Mouse (Mus musculus) myocyte (in vitro differentiated cells): ENCODE results near the gene Mfap2. TPM values are rescaled to one million over a fixed set of nuclear protein-coding genes. Genes with fewer than 3 reads are reported as not detected.

Experiments
- H3K27me3 ChIP-seq: one replicate; pipeline ENCODE4 v1.6.1; 2011; ENCODE audit not compliant: control insufficient read depth, insufficient read depth, insufficient read length
- H3K36me3 ChIP-seq: one replicate; pipeline ENCODE4 v1.6.1; 2011; ENCODE audit not compliant: control insufficient read depth, insufficient read depth
- H3K4me2 ChIP-seq: one replicate; pipeline ENCODE4 v1.6.1; 2011; ENCODE audit warnings: low read depth, control low read depth
- H3K4me3 ChIP-seq: one replicate; pipeline ENCODE4 v1.5.1; 2011; ENCODE audit warnings: mild to moderate bottlenecking, control low read depth, moderate library complexity
- H3K79me2 ChIP-seq: one replicate; pipeline ENCODE4 v1.6.1; 2011; ENCODE audit not compliant: control insufficient read depth, insufficient read depth
- H3ac ChIP-seq: one replicate; pipeline ENCODE4 v1.6.1; 2011; ENCODE audit not compliant: control insufficient read depth, insufficient read length
- CEBPB ChIP-seq: IDR thresholded peaks from 2 replicates; pipeline ENCODE4 v1.6.1; 2011; ENCODE audit warnings: mild to moderate bottlenecking, moderate library complexity; ENCODE audit not compliant: poor library complexity, insufficient read depth, severe bottlenecking
- E2F4 ChIP-seq: IDR thresholded peaks from one replicate; pipeline ENCODE4 v1.6.1; 2011; ENCODE audit warnings: mild to moderate bottlenecking, control low read depth, moderate library complexity; ENCODE audit not compliant: insufficient read depth
- MAX ChIP-seq: IDR thresholded peaks from one replicate; pipeline ENCODE4 v1.6.1; 2011; ENCODE audit warnings: low read depth, mild to moderate bottlenecking, control low read depth
- MYOD1 ChIP-seq, 3 experiments: IDR thresholded peaks; one replicate each; pipeline ENCODE4 v1.6.1; 2011; ENCODE audit warnings: control low read depth in 2 of 3, low read depth in 2 of 3, mild to moderate bottlenecking in 2 of 3, moderate library complexity in 1 of 3; ENCODE audit not compliant: insufficient read length in 2 of 3, control insufficient read depth in 1 of 3
- MYOG ChIP-seq, 3 experiments: IDR thresholded peaks; one replicate each; pipeline ENCODE4 v1.6.1; 2011; ENCODE audit warnings: control low read depth in 2 of 3, low read depth in 2 of 3, mild to moderate bottlenecking in 2 of 3; ENCODE audit not compliant: insufficient read length in 2 of 3, control insufficient read depth in 1 of 3, insufficient read depth in 1 of 3
- POLR2A ChIP-seq: IDR thresholded peaks from one replicate; pipeline ENCODE4 v1.6.1; 2011; ENCODE audit warnings: low read depth, mild to moderate bottlenecking, control low read depth, moderate library complexity; ENCODE audit not compliant: insufficient read length
- POLR2AphosphoS2 ChIP-seq: IDR thresholded peaks from one replicate; pipeline ENCODE4 v1.6.1; 2011; ENCODE audit warnings: low read depth, control low read depth; ENCODE audit not compliant: insufficient read length
- REST ChIP-seq: IDR thresholded peaks from one replicate; pipeline ENCODE4 v1.6.1; 2011; ENCODE audit warnings: mild to moderate bottlenecking, control low read depth, moderate library complexity; ENCODE audit not compliant: insufficient read depth, insufficient read length
- SRF ChIP-seq: IDR thresholded peaks from one replicate; pipeline ENCODE4 v1.6.1; 2011; ENCODE audit warnings: low read depth; ENCODE audit not compliant: control insufficient read depth, insufficient read length
- TCF12 ChIP-seq: IDR thresholded peaks from one replicate; pipeline ENCODE4 v1.6.1; 2011; ENCODE audit warnings: mild to moderate bottlenecking, control low read depth; ENCODE audit not compliant: poor library complexity, insufficient read depth, severe bottlenecking
- TCF3 ChIP-seq: IDR thresholded peaks from one replicate; pipeline ENCODE4 v1.6.1; 2011; ENCODE audit warnings: low read depth, control low read depth; ENCODE audit not compliant: insufficient read length
- USF1 ChIP-seq: IDR thresholded peaks from one replicate; pipeline ENCODE4 v1.6.1; 2011; ENCODE audit warnings: low read depth, mild to moderate bottlenecking, control low read depth, moderate library complexity
- polyA plus RNA-seq: library from polyadenylated mRNA; unstranded; fragments of >200 nt; fragmentation: generic; extraction: Trizol; gene quantifications from one replicate; pipeline ENCODE4 v1.2.1, GENCODE M21; 2012; ENCODE audit warnings: missing spikeins

Mfap2 gene
- polyA plus RNA-seq, 1 experiment: 0.53 TPM

GRCm38 (mm10) chr4:140963941-140964597 is 46.1 kb upstream of the Mfap2 start:
- TF ChIP-seq POLR2AphosphoS2: no peak
- TF ChIP-seq MYOG (IDR thresholded peaks at IDR 0.05; ENCODE audit: control insufficient read depth in 1 of 3, insufficient read depth in 1 of 3, insufficient read length in 2 of 3, low read depth in 2 of 3): no peak
- TF ChIP-seq TCF12: no peak
- no peak for TF ChIP-seq MYOD1 (IDR thresholded peaks at IDR 0.05; ENCODE audit: control insufficient read depth in 1 of 3, insufficient read length in 2 of 3, low read depth in 2 of 3)
- no peak for TF ChIP-seq SRF
- no peak for TF ChIP-seq CEBPB
- no peak for TF ChIP-seq REST
- TF ChIP-seq USF1: no peak
- TF ChIP-seq POLR2A: no peak
- TF ChIP-seq TCF3: no peak
- TF ChIP-seq E2F4: no peak
- no peak for TF ChIP-seq MAX
- H3ac ChIP-seq: no peak overlapping the region
- H3K36me3 ChIP-seq: peaks cover 21% of the 10 kb centered on the region
- no peak overlapping the region for H3K4me3 ChIP-seq
- H3K27me3 ChIP-seq: no peaks in the 10 kb centered on the region
- no peak overlapping the region for H3K4me2 ChIP-seq
- peaks cover 46% of the 10 kb centered on the region for H3K79me2 ChIP-seq

- Histone ChIP-seq H3K27me3 (no peaks in the 10 kb centered on the region), H3K79me2 (peaks cover 46% of the 10 kb centered on the region), H3K4me3 (no peak overlapping the region), H3ac (no peak overlapping the region), H3K36me3 (peaks cover 21% of the 10 kb centered on the region), H3K4me2 (no peak overlapping the region)
- no peak for TF ChIP-seq TCF12
- no peak for TF ChIP-seq MYOD1 (IDR thresholded peaks at IDR 0.05; ENCODE audit: control insufficient read depth in 1 of 3, insufficient read length in 2 of 3, low read depth in 2 of 3)
- peak; percentile 55 for TF ChIP-seq POLR2AphosphoS2
- TF ChIP-seq MYOG (IDR thresholded peaks at IDR 0.05; ENCODE audit: control insufficient read depth in 1 of 3, insufficient read depth in 1 of 3, insufficient read length in 2 of 3, low read depth in 2 of 3): no peak
- no peak for TF ChIP-seq CEBPB
Observed at GRCm38 (mm10) chr4:140964620-140965019, 45.6 kb upstream of the Mfap2 start.

- H3K4me2 ChIP-seq: no peak overlapping the region
- H3K27me3 ChIP-seq: no peaks in the 10 kb centered on the region
- no peak overlapping the region for H3ac ChIP-seq
- peaks cover 21% of the 10 kb centered on the region for H3K36me3 ChIP-seq
- H3K79me2 ChIP-seq: peaks cover 34% of the 10 kb centered on the region
- H3K4me3 ChIP-seq: no peak overlapping the region
- TF ChIP-seq USF1 (no peak), SRF (no peak), E2F4 (no peak), TCF12 (no peak), MYOD1 (IDR thresholded peaks at IDR 0.05; ENCODE audit: control insufficient read depth in 1 of 3, insufficient read length in 2 of 3, low read depth in 2 of 3) (no peak), MAX (no peak)
Observed at GRCm38 (mm10) chr4:140967386-140968159, 42.6 kb upstream of the Mfap2 start.

GRCm38 (mm10) chr4:140971691-140972090 is 38.5 kb upstream of the Mfap2 start:
- no peak overlapping the region for H3K4me3 ChIP-seq
- H3K36me3 ChIP-seq: peaks cover 30% of the 10 kb centered on the region
- no peaks in the 10 kb centered on the region for H3K79me2 ChIP-seq
- H3K4me2 ChIP-seq: no peak overlapping the region
- H3K27me3 ChIP-seq: no peaks in the 10 kb centered on the region
- no peak for TF ChIP-seq POLR2AphosphoS2
- TF ChIP-seq MYOG (IDR thresholded peaks at IDR 0.05; ENCODE audit: control insufficient read depth in 1 of 3, insufficient read depth in 1 of 3, insufficient read length in 2 of 3, low read depth in 2 of 3): no peak
- no peak for TF ChIP-seq MYOD1 (IDR thresholded peaks at IDR 0.05; ENCODE audit: control insufficient read depth in 1 of 3, insufficient read length in 2 of 3, low read depth in 2 of 3)
- no peak for TF ChIP-seq MAX
- no peak for TF ChIP-seq CEBPB
- no peak for TF ChIP-seq REST
- no peak for TF ChIP-seq TCF12
- TF ChIP-seq E2F4: no peak
- no peak for TF ChIP-seq POLR2A
- TF ChIP-seq SRF: no peak
- TF ChIP-seq USF1: no peak
- no peak for TF ChIP-seq TCF3
- no peak overlapping the region for H3ac ChIP-seq

GRCm38 (mm10) chr4:140974408-140974807 is 35.8 kb upstream of the Mfap2 start:
- Histone ChIP-seq H3K27me3 (no peaks in the 10 kb centered on the region), H3ac (no peak overlapping the region), H3K4me2 (no peak overlapping the region), H3K36me3 (peaks cover 19% of the 10 kb centered on the region), H3K4me3 (no peak overlapping the region), H3K79me2 (no peaks in the 10 kb centered on the region)
- TF ChIP-seq POLR2AphosphoS2 (peak; percentile 1), REST (no peak), MAX (no peak)
